Mouse (Mus musculus): ENCODE measurements around the gene Cabp7.
A peak's percentile ranks its signal among the peaks of the same experiment; 100 is the strongest.

Gene Cabp7

DNA sequence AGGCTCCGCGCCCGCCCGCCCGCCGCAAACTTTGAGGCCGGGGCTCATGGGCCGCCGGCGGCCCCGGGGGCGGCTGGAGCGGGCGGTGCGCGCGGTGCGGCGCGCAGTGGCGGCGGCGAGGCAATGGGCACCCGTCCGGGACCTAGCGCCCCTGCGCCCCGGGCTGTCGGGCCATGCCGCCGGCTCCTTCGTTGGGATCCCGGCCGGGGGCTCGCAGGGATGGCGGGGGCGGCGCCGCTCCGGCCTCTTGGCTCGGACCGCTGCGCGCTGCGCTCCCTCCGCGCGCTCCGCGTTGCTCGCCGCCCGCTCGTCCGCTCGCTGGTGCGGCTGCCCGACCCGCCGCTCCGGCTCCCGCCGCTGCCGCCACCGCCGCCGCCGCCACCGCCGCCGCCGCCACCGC lies at the start of gene Cabp7:
Gene Cabp7 (minus strand): TSS at position 46 of the 400 bp plus-strand sequence.
- DNase-seq (ENCODE audit: low read depth, low spot score) = no peak

DNA sequence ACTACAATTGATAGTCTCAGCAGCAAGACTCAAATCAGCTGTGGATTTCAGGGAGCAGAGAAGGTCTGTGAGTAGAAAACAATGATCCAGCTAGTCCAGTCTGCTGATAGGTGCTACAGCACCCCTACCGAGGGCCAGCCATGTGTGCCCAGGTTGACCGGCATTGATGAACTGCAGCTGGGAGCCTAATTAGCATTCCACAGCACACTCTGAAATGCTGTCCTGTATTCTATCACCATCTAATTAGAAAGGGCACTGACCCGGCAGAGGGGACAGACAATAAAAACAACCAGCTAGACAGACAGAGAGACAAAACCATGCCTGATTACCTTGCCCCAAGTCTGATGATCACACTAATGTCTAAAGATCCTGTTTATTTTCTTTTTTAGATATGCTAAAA lies 46.4 kb upstream of the Cabp7 start:
- DNase-seq (ENCODE audit: low read depth, low spot score) = no peak

GRCm38 (mm10) chr11:4791549-4791948 lies 45.0 kb upstream of the Cabp7 start:
- no peak for DNase-seq (ENCODE audit: low read depth, low spot score)

DNA sequence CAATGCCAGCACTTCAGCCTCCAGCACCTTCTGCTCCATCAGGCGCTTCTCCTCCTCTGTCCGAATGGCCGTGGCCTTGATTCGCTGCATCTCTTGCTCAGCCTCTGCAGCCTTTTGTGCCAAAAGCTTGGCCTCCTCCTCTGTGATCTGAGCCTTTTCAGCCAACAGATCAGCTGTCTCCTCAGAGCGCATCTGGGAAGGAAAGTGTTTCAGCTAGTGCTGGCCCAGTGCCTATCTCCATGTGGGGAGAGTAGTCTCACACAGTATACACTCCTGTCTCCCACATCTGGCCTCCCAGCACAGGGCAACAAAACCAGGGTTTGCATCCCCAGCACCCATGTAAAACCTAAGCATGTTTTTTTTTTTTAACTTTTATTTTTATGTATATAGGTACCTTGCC lies 43.1 kb upstream of the Cabp7 start:
- DNase-seq (ENCODE audit: low read depth, low spot score) = no peak

- DNase-seq (ENCODE audit: low read depth, low spot score) = peak; percentile 31
Measured at GRCm38 (mm10) chr11:4784629-4785142, 38.1 kb upstream of the Cabp7 start.

- no peak for DNase-seq (ENCODE audit: low read depth, low spot score)
Measured at GRCm38 (mm10) chr11:4783116-4783515, 36.5 kb upstream of the Cabp7 start.

- no peak for DNase-seq (ENCODE audit: low read depth, low spot score)
Measured at GRCm38 (mm10) chr11:4780927-4781326, 34.3 kb upstream of the Cabp7 start.

GRCm38 (mm10) chr11:4772925-4773324 lies 26.3 kb upstream of the Cabp7 start:
- peak; percentile 42 for DNase-seq (ENCODE audit: low read depth, low spot score)

GRCm38 (mm10) chr11:4771756-4772155 lies 25.2 kb upstream of the Cabp7 start:
- DNase-seq (ENCODE audit: low read depth, low spot score) = no peak

- DNase-seq (ENCODE audit: low read depth, low spot score) = no peak
Measured at GRCm38 (mm10) chr11:4769881-4770280, 23.3 kb upstream of the Cabp7 start.

GRCm38 (mm10) chr11:4769293-4769692 lies 22.7 kb upstream of the Cabp7 start:
- no peak for DNase-seq (ENCODE audit: low read depth, low spot score)

DNA sequence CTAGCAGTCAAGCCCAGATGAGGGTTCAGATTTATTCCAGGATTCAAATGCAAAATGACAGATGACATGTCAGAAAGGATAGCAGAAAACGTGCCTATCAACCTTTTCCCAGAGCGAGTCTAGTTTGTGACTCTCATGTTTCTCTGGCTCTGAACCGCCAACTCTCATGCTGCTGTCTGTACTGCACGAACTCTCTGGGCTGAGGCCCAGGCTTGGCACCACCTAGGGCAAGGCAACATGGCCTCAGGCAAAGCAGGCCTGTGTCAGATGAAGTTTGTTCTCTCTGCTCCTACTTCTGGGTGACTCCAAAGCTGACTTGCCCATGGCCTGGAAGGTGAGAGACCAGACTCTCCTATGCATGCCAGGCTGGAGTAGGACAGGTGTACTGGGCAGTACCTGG lies 21.8 kb upstream of the Cabp7 start:
- no peak for DNase-seq (ENCODE audit: low read depth, low spot score)

- no peak for DNase-seq (ENCODE audit: low read depth, low spot score)
Measured at GRCm38 (mm10) chr11:4764476-4764875, 17.9 kb upstream of the Cabp7 start.

DNA sequence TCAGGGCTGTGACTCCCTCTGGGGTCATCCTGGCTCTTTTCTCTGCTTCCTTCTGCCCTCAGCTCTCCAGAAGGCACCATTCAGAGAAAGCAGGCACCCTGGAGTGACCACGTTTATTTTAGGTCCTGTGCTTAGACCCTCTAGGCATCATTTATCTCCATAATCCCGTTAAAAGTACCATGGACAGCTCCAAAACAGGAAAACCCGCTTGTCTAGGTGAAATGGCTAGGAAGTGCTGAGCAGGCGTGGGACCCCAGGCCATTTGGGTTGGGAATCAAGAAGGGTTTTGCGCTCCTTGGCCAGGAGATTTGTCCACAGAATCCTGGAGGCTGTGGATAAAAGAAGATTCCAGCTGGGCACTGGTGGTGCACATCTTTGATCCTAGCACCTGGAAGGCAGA lies 17.1 kb upstream of the Cabp7 start:
- DNase-seq (ENCODE audit: low read depth, low spot score) = no peak

- DNase-seq (ENCODE audit: low read depth, low spot score) = no peak
Measured at GRCm38 (mm10) chr11:4762511-4762910, 15.9 kb upstream of the Cabp7 start.

GRCm38 (mm10) chr11:4761991-4762390 lies 15.4 kb upstream of the Cabp7 start:
- DNase-seq (ENCODE audit: low read depth, low spot score) = no peak

- DNase-seq (ENCODE audit: low read depth, low spot score) = no peak
Measured at GRCm38 (mm10) chr11:4760438-4760837, 13.9 kb upstream of the Cabp7 start.

DNA sequence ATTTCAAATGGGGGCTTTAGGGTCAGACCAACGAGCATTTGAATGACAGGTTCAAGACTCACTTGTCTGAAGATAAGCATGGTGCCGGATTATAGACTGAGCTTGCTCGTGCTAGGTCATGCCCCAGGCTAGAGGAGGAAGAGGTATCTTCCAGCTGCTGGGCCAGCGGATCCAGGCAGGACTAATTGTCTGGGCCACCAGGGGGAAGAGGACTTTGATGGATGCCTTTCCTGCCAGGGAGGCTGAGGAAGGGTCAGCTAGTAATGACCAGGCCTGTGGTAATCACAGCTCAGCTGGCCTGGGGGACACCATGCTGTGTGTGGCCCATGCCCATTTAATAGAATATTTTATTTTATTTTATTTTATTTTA lies 11.2 kb upstream of the Cabp7 start:
- DNase-seq (ENCODE audit: low read depth, low spot score) = no peak

DNA sequence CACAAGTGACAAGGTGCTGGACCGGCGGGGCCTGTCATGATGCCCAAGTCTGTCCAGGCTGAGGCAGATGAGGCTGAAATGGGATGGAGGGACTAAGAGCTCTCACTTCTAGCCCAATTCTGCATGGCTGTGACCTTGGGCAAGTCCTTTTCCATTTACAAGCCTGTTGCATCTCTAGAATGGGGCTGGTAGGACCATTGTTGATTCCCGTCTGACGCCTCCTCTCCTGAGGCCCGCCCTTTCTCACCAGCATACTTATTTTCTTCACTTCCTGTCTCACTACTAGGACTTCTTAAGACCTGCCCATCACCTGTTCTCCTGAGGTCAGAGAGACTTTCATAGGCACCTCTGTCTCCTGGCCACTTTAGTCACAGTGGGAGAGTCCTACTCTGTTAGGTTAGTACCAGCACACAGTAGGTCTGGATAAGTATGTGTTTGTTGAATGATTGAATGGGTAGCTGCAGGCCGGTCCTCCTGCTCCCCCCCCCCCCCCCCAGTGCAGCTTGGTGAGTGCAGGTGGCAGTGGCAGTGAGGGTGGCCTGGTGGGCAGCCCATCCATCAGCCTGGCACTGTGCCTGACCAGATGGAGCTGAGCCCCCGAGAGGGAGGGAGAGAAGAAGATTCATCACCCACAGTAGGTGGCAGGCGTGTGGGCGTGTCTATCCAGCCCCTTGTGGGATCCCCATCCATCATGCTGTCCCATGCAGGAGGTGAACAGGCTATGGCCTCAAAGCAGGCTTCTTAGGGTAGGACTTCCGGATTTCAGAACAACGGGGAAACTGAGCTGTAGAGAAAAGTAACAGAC lies 10.6 kb upstream of the Cabp7 start:
- no peak for DNase-seq (ENCODE audit: low read depth, low spot score)

- no peak for DNase-seq (ENCODE audit: low read depth, low spot score)
Measured at GRCm38 (mm10) chr11:4756460-4756859, 9.9 kb upstream of the Cabp7 start.

DNA sequence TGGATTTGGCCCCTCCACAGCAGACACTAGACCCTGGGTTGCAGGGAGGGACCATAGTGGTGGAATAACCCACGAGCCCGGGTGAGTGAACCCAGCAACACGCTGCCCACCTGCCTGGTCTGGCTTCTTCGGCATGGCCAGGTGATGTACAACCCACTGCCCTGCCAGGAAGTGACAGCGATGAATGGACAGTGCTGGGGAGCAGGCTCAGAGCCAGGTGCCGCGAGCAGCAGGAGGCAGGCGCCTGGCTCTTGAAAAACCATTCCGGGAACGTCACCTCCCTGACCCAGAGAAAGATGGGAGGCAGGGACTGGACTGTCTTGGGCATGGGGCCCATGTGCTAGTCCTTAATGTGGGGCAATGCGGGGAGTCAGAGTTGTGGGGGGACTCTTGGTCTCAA lies 8.3 kb upstream of the Cabp7 start:
- no peak for DNase-seq (ENCODE audit: low read depth, low spot score)

DNA sequence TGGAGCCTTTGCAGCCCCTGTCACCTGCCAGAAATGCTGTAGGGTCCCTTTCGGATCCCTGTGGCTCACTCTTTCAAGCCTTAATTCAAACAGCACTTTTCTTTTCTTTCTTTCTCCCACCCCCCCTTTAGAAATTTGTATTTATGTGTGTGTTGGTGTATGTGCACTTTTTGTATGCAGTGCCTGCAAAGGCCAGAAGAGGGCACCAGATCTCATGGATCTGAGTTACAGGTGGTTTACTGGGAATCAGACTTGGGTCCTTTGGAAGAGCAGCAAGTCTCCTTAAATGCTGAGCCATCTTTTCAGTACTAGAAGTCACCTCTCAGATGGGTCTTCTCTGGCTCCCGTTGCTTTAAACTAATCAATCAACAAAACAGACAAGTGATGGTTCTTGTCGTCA lies 7.5 kb upstream of the Cabp7 start:
- DNase-seq (ENCODE audit: low read depth, low spot score) = no peak

- DNase-seq (ENCODE audit: low read depth, low spot score) = no peak
Measured at GRCm38 (mm10) chr11:4752836-4753235, 6.3 kb upstream of the Cabp7 start.

- DNase-seq (ENCODE audit: low read depth, low spot score) = peak; percentile 34
Measured at GRCm38 (mm10) chr11:4750263-4750662, 3.7 kb upstream of the Cabp7 start.

Data from CD4-positive helper T cell, adult 2 months (primary cell).